Mouse (Mus musculus): Measurements from ENCODE around the gene Mid1.
"Not testable (repeated sequence)": the region's sequence is repeated elsewhere in the genome, so short reads cannot be mapped to it uniquely, and the experiment has no call there.

Mid1 gene

DNA sequence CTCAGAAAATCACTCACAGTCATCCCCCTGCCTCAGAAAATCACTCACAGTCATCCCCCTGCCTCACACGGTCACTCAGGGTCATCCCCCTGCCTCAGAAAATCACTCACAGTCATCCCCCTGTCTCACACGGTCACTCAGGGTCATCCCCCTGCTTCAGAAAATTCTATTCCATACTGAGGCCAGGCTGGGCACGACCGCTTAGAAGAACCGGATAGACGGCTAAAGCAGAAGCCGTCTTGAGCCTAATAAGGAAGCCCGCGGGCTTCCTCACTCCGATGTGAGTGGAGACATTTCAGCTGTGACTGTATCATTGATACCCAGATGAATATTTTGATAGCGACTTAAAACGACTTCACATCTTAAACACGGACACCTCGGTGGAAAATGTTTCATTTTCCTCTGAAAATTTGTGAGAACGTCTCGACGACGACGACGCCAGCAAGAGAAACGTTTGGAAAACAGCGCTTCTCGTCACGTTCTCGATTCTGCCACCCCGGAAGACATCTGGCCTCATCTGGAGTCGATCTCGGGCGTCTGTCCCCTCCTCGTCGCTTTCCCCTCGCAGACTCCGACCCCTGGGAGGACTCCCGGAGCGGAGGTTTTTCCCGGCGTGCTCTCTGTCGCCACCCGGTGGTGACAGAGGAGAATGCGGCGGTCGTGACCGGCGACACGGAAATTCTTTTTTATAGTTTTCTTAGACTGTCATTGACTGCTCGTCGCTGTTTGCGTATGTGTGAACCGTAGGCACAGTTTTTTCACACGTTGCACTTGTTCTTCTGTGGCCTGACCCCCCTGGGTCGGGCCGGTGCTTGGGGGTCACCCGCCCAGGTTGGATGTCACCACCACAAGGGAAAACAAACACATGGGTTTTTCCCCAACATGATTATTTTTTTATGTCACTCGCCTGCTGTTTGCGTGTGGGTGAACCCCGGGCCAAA, 305.0 kb downstream of the Mid1 start:
- peak; percentile 66 to 83 for DNase-seq

DNA sequence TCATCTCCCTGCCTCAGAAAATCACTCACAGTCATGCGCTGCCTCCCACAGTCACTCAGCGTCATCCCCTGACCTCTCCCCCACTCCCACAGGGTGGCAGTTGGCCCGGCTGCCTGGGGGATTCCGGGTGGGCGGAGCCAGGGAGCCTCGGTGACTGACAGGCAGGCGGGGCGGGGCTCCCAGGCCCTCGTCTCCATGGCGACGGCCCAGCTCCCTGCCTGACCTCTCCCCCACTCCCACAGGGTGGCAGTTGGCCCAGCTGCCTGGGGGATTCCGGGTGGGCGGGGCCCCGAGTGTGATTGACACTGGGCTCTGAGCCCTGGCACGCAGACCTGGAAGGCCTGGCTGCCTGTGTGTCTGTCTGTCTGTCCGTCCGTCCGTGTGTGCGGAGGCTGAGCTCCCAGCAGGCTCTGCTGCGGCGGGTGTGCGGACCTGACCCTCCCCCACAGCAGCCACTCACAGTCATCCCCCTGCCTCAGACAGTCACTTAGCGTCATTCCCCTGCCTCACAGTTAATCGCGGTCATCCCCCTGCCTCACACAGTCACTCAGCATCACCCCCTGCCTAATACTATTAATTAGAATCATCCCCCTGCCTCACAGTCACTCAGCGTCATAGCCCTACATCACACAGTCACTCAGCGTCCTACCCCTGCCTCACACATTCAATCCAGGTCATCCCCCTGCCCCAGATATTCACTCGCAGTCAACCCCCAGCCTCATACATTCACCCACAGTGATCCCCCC, 306.3 kb downstream of the Mid1 start:
- peak; percentile 96 to 99 for DNase-seq

GRCm38 (mm10) chrX:169992086-169992930, 307.3 kb downstream of the Mid1 start:
- DNase-seq: peak; percentile 31 to 48

DNA sequence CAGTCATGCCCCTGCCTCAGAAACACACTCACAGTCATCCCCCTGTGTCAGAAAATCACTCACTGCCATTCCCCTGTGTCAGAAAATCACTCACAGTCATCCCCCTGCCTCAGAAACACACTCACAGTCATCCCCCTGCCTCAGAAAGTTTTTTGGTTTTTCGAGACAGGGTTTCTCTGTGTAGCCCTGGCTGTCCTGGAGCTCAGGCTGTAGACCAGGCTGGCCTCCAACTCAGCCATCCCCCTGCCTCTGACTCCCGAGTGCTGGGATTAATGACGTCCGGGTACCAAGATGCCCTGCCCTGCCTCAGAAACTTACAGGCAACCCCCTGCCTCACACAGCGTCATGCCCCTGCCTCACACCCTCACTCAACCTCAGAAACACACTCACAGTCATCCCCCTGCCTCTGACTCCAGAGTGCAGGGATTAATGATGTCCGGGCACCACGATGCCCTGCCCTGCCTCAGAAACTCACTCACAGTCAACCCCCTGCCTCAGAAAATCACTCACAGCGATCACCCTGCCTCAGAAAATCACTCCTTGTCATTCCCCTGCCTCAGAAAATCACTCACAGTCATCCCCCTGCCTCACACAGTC, 308.1 kb downstream of the Mid1 start:
- peak in 1 of 2 experiments; percentile 40 for DNase-seq

DNA sequence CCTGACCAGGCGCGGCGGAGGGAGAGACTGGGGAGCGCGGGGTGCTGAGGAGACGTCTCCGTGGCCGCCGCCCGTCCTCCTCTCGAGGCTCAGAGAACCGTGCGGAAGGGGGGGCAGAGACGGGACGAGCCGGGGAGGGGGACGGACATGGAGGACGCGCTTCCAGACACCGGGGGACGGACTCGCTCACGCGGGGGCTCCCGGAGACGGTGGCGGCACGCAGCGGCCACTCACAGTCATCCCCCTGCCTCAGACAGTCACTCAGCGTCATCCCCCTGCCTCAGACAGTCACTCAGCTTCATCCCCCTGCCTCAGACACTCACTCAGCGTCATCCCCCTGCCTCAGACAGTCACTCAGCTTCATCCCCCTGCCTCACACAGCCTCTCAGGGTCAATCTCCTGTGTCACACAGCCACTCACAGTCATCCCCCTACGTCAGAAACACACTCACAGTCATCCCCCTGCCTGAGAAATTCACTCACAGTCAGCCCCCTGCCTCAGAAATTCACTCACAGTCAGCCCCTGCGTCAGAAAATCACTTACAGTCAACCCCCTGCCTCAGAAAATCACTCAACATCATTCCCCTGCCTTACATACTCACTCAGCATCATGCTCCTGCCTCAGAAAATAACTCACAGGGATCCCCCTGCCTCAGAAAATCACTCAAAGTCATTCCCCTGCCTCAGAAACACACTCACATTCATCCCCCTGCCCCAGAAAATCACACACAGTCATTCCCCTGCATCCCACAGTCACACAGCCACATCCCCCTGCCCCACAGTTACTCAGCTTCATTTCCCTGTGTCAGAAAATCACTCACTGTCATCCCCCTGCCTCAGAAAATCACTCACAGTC, 309.2 kb downstream of the Mid1 start:
- DNase-seq: peak in 1 of 2 experiments; percentile 71

DNA sequence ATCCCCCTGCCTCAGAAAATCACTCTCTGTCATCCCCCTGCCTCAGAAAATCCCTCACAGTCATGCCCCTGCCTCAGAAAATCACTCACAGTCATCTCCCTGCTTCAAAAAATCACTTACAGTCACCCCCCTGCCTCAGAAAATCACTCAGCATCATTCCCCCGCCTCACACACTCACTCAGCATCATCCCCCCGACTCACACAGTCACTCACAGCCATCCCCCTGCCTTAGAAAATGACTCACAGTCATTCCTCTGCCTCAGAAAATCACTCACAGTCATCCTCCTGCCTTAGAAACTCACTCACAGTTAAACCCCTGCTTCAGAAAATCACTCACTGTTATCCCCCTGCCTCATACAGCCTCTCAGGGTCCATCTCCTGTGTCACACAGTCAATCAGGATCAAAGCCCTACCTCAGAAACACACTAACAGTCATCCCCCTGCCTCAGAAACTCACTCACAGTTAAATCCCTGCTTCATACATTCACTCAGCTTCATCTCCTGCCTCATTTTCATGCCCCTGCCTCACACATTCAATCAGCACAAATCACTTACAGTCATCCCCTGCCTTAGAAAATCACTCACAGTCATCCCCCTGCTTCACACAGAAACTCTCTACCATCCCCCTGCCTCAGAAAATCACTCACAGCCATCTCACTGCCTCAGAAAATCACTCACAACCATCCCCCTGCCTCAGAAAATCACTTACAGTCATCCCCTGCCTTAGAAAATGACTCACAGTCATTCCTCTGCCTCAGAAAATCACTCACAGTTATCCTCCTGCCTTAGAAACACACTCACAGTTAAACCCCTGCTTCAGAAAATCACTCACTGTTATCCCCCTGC, 310.1 kb downstream of the Mid1 start:
- not testable (repeated sequence) for DNase-seq

- not testable (repeated sequence) for DNase-seq
Measured at GRCm38 (mm10) chrX:169995909-169996521, 311.0 kb downstream of the Mid1 start.

- peak; percentile 87 to 93 for DNase-seq
Measured at GRCm38 (mm10) chrX:169996926-169997325, 311.9 kb downstream of the Mid1 start.

- DNase-seq: peak in 1 of 2 experiments; percentile 81
Measured at GRCm38 (mm10) chrX:169997456-169997853, 312.5 kb downstream of the Mid1 start.

DNA sequence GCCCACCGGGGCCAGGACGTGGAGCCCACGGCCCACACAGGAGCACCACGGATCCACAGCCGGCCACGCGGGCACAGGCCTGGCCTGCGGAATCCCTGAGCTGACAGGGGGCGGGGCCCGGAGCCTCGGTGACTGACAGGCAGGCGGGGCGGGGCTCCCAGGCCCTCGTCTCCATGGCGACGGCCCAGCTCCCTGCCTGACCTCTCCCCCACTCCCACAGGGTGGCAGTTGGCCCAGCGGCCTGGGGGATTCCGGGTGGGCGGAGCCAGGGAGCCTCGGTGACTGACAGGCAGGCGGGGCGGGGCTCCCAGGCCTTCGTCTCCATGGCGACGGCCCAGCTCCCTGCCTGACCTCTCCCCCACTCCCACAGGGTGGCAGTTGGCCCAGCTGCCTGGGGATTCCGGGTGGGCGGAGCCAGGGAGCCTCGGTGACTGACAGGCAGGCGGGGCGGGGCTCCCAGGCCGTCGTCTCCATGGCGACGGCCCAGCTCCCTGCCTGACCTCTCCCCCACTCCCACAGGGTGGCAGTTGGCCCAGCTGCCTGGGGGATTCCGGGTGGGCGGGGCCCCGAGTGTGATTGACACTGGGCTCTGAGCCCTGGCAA, 313.0 kb downstream of the Mid1 start:
- DNase-seq: peak; percentile 100

DNA sequence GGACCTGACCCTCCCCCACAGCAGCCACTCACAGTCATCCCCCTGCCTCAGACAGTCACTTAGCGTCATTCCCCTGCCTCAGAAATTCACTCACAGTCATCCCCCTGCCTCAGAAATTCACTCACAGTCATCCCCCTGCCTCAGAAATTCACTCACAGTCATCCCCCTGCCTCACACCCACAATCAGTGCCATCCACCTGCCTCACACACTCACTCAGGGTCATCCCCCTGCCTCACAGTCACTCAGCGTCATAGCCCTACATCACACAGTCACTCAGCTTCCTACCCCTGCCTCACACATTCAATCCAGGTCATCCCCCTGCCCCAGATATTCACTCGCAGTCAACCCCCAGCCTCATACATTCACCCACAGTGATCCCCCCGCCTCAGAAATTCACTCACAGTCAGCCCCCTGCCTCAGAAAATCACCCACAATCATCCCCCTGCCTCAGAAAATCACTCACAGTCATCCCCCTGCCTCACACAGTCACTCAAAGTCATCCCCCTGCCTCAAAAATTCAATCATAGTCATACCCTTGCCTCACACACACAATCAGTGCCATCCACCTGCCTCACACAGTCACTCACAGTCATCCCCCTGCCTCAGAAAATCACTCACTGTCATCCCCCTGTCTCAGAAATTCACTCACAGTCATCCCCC, 313.7 kb downstream of the Mid1 start:
- not testable (repeated sequence) for DNase-seq

DNA sequence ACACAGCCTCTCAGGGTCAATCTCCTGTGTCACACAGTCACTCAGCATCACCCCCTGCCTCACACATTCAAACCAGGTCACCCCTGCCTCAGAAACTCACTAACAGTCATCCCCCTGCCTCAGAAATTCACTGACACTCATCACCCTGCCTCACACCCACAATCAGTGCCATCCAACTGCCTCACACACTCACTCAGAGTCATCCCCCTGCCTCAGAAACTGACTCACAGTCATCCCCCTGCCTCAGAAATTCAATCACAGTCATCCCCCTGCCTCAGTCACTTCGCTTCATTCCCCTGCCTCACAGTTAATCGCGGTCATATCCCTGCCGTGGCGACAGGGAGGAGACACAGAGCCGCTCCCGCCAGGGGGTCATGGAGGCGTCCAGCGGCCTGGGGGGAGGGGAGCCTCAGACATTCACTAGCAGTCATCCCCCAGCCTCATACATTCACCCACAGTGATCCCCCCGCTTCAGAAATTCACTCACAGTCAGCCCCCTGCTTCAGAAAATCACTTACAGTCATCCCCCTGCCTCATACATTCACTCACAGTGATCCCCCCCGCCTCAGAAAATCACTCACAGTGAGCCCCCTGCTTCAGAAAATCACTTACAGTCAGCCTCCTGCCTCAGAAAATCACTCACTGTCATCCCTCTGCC, 314.4 kb downstream of the Mid1 start:
- peak in 1 of 2 experiments; percentile 67 for DNase-seq

GRCm38 (mm10) chrX:169999912-170000641, 315.1 kb downstream of the Mid1 start:
- DNase-seq: not testable (repeated sequence)

DNA sequence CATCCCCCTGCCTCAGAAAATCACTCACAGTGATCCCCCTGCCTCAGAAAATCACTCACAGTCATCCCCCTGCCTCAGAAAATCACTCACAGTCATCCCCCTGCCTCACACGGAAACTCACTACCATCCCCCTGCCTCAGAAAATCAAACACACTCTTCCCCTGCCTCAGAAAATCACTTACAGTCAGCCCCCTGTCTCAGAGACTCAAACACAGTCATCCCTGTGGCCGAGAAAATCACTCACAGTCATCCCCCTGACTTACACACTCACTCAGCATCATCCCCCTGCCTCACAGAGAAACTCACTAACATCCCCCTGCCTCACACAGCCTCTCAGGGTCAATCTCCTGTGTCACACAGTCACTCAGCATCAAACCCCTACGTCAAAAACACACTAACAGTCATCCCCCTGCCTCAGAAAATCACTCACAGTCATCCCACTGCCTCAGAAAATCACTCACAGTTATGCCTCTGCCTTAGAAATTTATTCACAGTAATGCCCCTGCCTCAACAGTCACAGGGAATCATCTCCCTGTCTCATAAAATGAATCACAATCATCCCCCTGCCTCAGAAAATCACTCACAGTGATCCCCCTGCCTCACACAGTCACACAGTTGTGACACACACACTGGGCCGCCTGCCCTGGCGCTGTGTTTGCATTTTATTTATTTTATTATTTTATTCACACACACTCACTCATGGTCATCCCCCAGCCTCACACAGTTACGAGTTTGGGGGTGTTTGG, 315.8 kb downstream of the Mid1 start:
- not testable (repeated sequence) for DNase-seq

DNA sequence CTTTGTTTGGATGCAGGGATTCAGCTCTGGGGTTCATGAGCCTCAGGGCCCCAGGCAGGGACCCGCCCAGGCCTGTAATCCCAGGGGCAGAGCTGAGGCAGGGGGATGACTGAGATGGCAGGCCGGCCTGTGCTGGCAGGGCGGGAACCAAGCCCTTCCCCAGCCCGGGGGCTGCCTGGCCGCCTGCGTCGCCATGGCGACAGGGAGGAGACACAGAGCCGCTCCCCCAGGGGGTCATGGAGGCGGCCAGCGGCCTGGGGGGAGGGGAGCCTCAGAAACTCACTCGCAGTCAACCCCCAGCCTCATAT, 316.3 kb downstream of the Mid1 start:
- not testable (repeated sequence) for DNase-seq

DNA sequence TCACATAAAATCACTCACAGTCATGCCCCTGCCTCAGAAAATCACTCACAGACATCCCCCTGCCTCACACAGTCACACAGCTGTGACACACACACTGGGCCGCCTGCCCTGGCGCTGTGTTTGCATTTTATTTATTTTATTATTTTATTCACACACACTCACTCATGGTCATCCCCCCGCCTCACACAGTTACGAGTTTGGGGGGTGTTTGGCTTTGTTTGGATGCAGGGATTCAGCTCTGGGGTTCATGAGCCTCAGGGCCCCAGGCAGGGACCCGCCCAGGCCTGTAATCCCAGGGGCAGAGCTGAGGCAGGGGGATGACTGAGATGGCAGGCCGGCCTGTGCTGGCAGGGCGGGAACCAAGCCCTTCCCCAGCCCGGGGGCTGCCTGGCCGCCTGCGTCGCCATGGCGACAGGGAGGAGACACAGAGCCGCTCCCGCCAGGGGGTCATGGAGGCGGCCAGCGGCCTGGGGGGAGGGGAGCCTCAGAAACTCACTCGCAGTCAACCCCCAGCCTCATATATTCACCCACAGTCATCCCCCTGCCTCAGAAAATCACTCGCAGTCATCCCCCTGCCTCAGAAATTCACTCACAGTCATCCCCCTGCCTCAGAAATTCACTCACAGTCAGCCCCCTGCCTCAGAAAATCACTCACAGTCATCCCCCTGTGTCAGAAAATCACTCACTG, 317.7 kb downstream of the Mid1 start:
- peak in 1 of 2 experiments; percentile 65 for DNase-seq
